Mouse (Mus musculus) liver, postnatal 0 days (tissue): ENCODE measurements around the gene Gm49337.

ENCODE experiments used
- CTCF ChIP-seq: sonication (generic); IDR thresholded peaks from 2 replicates; pipeline ENCODE4 v1.5.1; 2016; ENCODE audit warnings: antibody characterized with exemption, low read depth
- EP300 ChIP-seq: IDR thresholded peaks from 2 replicates; pipeline ENCODE4 v1.6.1; 2016; ENCODE audit warnings: antibody characterized with exemption, low read depth, mild to moderate bottlenecking

DNA sequence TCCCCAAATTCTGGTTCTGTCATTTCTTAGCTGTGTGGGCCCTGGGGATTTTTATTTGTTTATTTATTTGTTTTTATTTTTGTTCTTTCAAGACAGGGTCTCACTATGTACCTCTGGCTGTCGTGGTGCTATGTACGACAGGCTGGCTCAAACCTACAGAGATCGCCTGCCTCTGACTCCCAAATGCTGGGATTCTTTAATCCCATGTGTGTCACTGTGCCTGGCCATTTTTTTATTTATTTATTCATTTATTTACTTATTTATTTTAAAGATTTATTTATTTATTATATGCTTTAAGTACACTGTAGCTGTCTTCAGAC, 3.9 kb upstream of the Gm49337 start:
- no peak for TF ChIP-seq CTCF
- TF ChIP-seq EP300, result no peak
